Mouse (Mus musculus) midbrain, embryonic 11.5 days (tissue): Measurements from ENCODE around the gene Cdc6. TPM values are rescaled to one million over a fixed set of nuclear protein-coding genes. Genes with fewer than 3 reads are reported as not detected.

Experiments
- ATAC-seq: fragments of 200-750 bp; cut with Nextera tagmentation; 2 replicates; pipeline ENCODE4 v1.8.0; 2017; ENCODE audit warnings: moderate TSS enrichment, moderate library complexity; ENCODE audit not compliant: low FRiP score
- DNase-seq: peaks from one replicate; pipeline ENCODE4 v3.0.0; 2015; ENCODE audit warnings: low spot score; ENCODE audit errors: missing footprints
- H3K27ac ChIP-seq: fragments of 300-500 bp; sonication (generic); 2 replicates; pipeline ENCODE4 v1.5.1; 2014; ENCODE audit warnings: low read depth, low read length
- H3K27me3 ChIP-seq: fragments of 300-500 bp; sonication (generic); 2 replicates; pipeline ENCODE4 v1.6.1; 2014; ENCODE audit warnings: mild to moderate bottlenecking, low read length, moderate library complexity, mixed read lengths; ENCODE audit not compliant: control insufficient read depth, insufficient read depth
- H3K36me3 ChIP-seq: fragments of 300-500 bp; sonication (generic); 2 replicates; pipeline ENCODE4 v1.6.1; 2014; ENCODE audit warnings: mild to moderate bottlenecking, low read length, moderate library complexity, mixed read lengths; ENCODE audit not compliant: control insufficient read depth, insufficient read depth
- H3K4me1 ChIP-seq: fragments of 300-500 bp; sonication (generic); 2 replicates; pipeline ENCODE4 v1.6.1; 2014; ENCODE audit warnings: low read length; ENCODE audit not compliant: control insufficient read depth, insufficient read depth
- H3K4me2 ChIP-seq: fragments of 300-500 bp; sonication (generic); 2 replicates; pipeline ENCODE4 v1.6.1; 2014; ENCODE audit warnings: mild to moderate bottlenecking, moderate library complexity
- H3K4me3 ChIP-seq: fragments of 300-500 bp; sonication (generic); 2 replicates; pipeline ENCODE4 v1.5.1; 2014; ENCODE audit warnings: low read depth, low read length
- H3K9ac ChIP-seq: fragments of 300-500 bp; sonication (generic); 2 replicates; pipeline ENCODE4 v1.6.1; 2014; ENCODE audit warnings: low read length
- H3K9me3 ChIP-seq: fragments of 300-500 bp; sonication (generic); 2 replicates; pipeline ENCODE4 v1.6.1; 2016; ENCODE audit warnings: low read length; ENCODE audit not compliant: control insufficient read depth
- WGBS: fragments of 180-500 bp; shearing (Covaris S2); extraction: QIAGEN DNeasy Blood & Tissue Kit; methylation state at CpG from one replicate; pipeline ENCODE4 v1.1.7; 2014; 5-methylcytosine and 5-hydroxymethylcytosine counted together
- polyA plus RNA-seq: library from polyadenylated mRNA; unstranded; fragments of >200 nt; fragmentation: Nextera tagmentation; extraction: Ambion mirVana; gene quantifications from 2 replicates; pipeline ENCODE4 v1.2.1, GENCODE M21; 2014

The Cdc6 gene
- polyA plus RNA-seq, 1 experiment from 2014 or later: 45.0 TPM

DNA sequence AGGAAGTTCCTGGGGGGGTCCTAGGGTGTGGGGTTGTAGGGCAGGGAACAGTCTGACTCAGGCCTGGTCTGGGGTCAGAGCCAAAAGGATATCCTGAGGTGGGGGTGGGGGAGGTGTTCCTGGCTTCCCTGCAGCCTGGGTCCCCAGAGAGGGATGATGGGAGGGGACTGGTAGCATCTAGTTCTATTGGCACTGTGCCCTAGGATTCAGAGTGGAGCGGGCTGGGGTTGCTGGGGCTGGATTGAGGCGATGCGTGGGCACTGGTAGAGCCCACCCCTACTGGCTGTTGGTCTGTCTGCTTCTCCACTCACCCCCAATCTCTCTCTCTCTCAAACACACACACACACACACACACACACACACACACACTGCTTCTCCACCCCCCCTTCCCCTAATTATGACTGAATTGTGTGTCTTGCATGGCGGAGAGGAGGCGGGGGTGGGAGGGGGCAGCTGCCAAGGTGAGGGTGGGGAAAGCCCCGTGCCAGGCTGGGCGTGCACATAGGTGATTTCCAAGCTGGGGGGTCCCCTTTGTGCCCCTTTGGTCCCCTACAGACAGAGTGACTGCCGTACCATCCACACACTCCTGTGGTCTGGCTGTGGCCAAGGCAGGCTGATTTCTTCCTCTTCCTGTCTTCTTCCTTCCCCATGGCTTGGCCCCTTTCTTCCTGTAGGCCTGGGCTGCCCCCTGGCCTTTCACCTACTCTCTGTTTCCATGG, 35.5 kb downstream of the Cdc6 start:
- DNase-seq (no peak), ATAC-seq (no peak)
- no peaks in the 10 kb centered on the region for H3K27me3 ChIP-seq
- H3K36me3 ChIP-seq: no peaks in the 10 kb centered on the region
- no peak overlapping the region for H3K9ac ChIP-seq
- no peaks in the 10 kb centered on the region for H3K9me3 ChIP-seq
- H3K27ac ChIP-seq: peak overlapping the region; percentile 57; the same call in 1 of the 2 replicates
- H3K4me2 ChIP-seq: peak overlapping the region; percentile 80; the same call in 1 of the 2 replicates
- H3K4me1 ChIP-seq: peaks cover 59% of the 10 kb centered on the region
- H3K4me3 ChIP-seq: no peak overlapping the region
- WGBS: 88% methylated on average over 8 of the region's 8 CpGs

DNA sequence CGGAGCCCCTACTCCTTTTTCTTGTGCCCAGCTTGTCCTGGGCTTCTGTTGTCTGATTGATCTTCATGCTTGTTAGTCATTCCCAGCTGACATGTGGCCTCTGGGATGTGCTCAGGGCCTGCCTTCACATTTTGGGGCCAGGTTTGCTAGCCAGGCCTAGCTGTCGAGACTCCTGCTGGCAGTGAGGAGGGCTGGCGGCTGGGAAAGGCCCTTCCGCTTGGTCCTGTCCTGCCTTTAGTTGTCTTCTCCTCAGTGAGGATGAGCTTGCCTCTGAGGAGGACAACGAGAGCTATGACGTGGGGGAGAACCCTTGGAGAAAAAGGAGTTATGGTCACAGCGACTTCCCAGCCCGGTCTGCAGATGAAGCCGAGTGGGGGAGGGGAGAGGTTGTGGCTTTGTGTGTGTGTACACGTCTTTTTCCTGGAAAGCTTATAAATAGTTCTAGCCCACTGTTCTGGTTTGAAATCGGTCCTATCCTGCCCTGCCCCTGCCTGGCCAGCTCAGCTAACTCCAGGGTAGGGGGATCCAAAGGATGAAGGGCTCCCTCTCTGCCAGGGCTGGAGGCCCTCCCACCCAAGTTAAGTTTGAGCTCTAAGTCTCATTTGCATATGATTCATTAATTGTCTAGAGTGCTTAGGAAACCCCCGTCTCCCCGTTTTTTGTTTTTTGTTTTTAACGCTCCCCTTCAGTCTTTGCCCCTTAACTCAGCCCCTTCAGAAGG, 36.3 kb downstream of the Cdc6 start:
- Histone ChIP-seq H3K9ac (no peak overlapping the region; the same call in 1 of the 2 replicates), H3K9me3 (no peaks in the 10 kb centered on the region), H3K27ac (peak overlapping the region; percentile 14; the same call in 1 of the 2 replicates), H3K36me3 (no peaks in the 10 kb centered on the region), H3K4me3 (no peak overlapping the region), H3K4me2 (no peak overlapping the region), H3K27me3 (no peaks in the 10 kb centered on the region), H3K4me1 (peaks cover 52% of the 10 kb centered on the region)
- WGBS: 33% methylated on average over 14 of the region's 14 CpGs
- ATAC-seq (no peak), DNase-seq (no peak)

DNA sequence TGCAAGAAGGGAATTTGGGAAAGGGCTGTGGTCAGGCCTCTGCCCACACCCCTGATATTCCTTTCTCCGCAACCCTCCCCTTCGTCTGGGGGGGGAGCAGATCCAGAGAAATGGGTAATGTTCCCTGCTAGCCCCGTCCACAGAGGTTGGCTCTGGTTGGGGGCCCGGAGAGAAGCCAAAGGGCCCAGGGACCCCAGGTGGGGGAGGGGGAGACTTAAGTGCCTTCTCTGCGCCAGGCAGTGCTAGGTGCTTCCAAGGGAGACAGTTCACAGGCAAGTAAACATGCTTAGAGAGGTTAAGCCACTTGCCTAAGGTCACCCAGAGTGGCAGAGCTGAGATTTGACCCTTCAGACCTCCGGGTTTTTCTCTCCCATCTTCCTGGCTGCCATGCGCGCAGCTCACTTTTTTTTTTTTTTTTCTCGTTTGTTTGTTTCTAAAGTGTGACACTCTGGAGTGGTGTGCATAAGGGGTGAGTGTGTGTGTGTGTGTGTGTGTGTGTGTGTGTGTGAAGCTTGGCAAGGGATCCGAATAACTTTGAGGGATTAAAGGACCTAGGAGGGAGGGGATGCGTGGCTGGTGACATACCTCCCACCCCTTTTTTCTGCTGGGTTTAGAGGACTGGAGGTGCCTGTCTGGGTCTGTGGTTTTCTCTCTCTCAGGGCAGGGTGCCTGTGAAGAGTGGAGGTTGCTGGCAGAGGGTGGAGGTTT, 37.5 kb downstream of the Cdc6 start:
- Histone ChIP-seq H3K27ac (no peak overlapping the region), H3K4me1 (peaks cover 45% of the 10 kb centered on the region), H3K9ac (peak overlapping the region; percentile 14; the same call in 1 of the 2 replicates), H3K9me3 (no peaks in the 10 kb centered on the region), H3K27me3 (no peaks in the 10 kb centered on the region), H3K4me2 (no peak overlapping the region), H3K36me3 (no peaks in the 10 kb centered on the region), H3K4me3 (no peak overlapping the region)
- ATAC-seq (no peak), DNase-seq (no peak)
- WGBS: 10% methylated on average over 11 of the region's 11 CpGs

DNA sequence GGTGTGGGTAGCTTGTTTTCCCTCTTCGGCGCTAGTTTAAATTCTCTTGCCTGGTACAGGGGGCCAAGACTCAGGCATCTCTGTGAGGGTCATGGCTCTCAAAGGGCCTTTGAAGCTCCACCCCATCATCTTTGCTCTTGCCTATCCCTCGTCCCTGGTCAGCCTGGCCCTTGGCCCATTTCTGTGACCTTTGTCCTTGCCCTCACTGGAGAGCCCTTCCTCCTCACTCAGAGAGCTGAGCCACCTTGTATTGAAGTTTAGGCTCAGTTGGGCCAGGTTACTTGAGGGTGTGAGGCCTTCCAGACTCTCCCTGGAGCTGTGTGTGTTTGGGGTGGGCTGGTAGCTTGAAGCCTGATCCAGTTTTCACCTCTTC, 38.0 kb downstream of the Cdc6 start:
- Histone ChIP-seq H3K4me1 (peaks cover 41% of the 10 kb centered on the region), H3K4me3 (no peak overlapping the region), H3K9ac (no peak overlapping the region), H3K9me3 (no peaks in the 10 kb centered on the region), H3K27ac (no peak overlapping the region), H3K36me3 (no peaks in the 10 kb centered on the region), H3K4me2 (no peak overlapping the region), H3K27me3 (no peaks in the 10 kb centered on the region)
- WGBS: 59% methylated on average over 3 of the region's 3 CpGs
- no peak for DNase-seq
- no peak for ATAC-seq

DNA sequence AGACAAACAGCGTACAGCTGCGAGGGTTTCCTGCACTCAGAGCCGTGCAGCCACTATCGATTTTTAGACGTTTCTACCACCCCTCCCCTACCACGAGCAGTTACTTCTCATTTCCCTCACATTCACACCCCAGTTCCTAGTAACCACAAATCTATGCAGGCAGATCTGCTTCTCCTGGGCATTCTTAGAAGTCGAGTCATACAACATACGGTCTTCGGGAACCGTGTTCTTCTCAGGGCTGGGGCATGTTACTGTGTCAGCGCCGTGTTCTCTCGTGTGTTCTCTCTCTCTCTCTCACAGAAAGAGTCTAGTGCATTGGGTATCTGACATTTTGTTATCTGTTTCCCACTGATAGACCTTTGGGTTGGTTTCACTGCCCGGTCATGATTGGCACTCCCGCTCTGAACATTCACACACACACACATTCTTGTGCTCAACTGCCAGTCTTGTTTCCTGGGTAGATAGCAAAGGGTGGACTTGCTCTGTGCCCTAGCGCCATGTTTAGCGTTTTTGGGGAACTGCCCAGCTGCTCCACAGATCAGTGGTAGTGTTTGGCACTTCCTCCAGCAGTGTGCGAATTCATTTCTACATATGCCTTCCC, 40.5 kb downstream of the Cdc6 start:
- Histone ChIP-seq H3K9me3 (no peaks in the 10 kb centered on the region), H3K9ac (no peak overlapping the region), H3K36me3 (no peaks in the 10 kb centered on the region), H3K4me3 (no peak overlapping the region), H3K4me2 (no peak overlapping the region), H3K4me1 (peaks cover 22% of the 10 kb centered on the region), H3K27me3 (no peaks in the 10 kb centered on the region), H3K27ac (no peak overlapping the region)
- WGBS: 89% methylated on average over 18 of the region's 18 CpGs
- DNase-seq (no peak), ATAC-seq (no peak)

DNA sequence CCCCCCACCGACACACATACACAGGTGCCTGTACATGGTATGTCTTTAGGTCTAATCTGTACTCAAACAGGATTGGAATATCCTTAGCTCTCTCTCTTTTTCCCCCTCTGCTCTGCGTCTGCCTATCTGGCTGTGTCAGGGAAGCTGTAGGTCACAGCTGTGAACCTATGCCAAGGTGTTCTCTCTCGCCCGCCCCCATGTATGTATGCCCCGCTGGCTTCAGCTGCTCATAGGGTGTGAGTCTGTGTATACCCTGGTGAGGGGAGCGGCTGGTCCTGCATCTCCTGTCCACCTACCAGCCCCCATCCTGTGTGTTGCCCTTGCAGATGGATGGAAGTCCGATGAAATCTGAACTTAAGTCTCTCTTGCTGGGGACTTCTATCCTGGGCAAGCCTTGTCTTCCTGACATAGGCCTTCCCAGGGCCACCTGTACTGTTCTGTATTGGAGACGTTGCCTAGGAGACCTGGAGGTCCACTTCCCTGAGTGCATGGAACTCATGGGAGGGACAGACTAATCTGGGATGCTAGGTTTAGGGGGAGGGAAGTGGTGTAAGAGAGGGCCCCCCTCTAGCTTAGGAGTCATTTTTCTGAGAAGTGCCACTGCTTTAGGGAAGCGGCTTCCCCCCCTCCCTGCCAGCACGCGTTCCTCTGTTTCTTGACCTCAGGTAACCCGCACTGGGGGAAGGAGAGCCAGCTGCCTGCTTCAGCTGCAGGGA, 41.8 kb downstream of the Cdc6 start:
- Histone ChIP-seq H3K4me2 (no peak overlapping the region), H3K4me3 (no peak overlapping the region), H3K27ac (no peak overlapping the region), H3K9me3 (no peaks in the 10 kb centered on the region), H3K9ac (no peak overlapping the region), H3K36me3 (no peaks in the 10 kb centered on the region), H3K27me3 (no peaks in the 10 kb centered on the region), H3K4me1 (peaks cover 25% of the 10 kb centered on the region)
- DNase-seq (no peak), ATAC-seq (no peak)
- WGBS: 68% methylated on average over 12 of the region's 12 CpGs

DNA sequence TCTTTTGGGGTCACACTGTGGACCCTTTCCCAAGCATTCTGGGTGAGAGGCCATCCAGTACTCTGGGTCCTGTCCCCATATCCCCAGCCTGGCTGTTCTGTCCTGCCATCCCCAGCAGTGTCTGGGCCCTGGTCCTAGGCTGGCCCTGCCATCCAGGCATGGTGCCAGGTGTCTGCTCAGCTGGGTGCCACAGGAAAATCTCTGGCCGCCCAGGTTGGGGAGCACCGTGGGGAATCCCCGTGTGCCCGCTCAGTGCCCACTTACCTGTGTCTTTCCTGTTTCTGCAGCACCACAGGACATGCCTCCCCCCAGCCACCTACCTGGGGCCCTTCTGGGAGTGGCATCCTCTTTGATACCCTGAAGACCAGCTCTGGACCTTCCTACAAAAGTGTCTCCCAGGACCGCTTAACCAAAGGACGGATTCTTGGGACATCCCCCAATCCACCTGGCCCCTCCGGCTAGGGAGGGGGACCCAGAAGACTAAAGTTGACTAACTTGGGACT, 42.4 kb downstream of the Cdc6 start:
- Histone ChIP-seq H3K9ac (no peak overlapping the region), H3K9me3 (no peaks in the 10 kb centered on the region), H3K4me1 (peaks cover 25% of the 10 kb centered on the region), H3K4me3 (no peak overlapping the region), H3K27me3 (no peaks in the 10 kb centered on the region), H3K27ac (no peak overlapping the region), H3K4me2 (no peak overlapping the region), H3K36me3 (no peaks in the 10 kb centered on the region)
- DNase-seq (no peak), ATAC-seq (no peak)
- WGBS: 78% methylated on average over 7 of the region's 7 CpGs

DNA sequence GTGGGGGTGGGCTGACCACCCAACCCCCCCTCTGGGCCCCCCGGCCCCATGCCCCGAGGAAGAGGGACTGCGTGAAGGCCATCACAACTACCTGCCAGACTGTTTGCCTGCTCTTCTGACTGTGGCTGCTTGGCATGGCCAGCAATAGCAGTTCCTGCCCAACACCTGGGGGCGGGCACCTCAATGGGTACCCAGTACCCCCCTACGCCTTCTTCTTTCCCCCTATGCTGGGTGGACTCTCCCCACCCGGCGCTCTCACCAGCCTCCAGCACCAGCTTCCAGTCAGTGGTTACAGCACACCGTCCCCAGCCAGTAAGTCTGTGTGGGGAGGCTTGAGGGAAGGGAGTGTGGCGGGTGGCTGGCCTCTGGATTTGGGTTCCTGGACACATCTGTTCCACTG, 42.9 kb downstream of the Cdc6 start:
- H3K27ac ChIP-seq: no peak overlapping the region
- ATAC-seq (no peak), DNase-seq (no peak)
- no peaks in the 10 kb centered on the region for H3K27me3 ChIP-seq
- 89% methylated on average over 9 of the region's 9 CpGs for WGBS
- no peak overlapping the region for H3K4me2 ChIP-seq
- H3K9ac ChIP-seq: no peak overlapping the region
- no peaks in the 10 kb centered on the region for H3K36me3 ChIP-seq
- no peak overlapping the region for H3K4me3 ChIP-seq
- peaks cover 26% of the 10 kb centered on the region for H3K4me1 ChIP-seq
- no peaks in the 10 kb centered on the region for H3K9me3 ChIP-seq
